Mouse (Mus musculus): ENCODE measurements at regions not wholly inside any gene's neighbourhood (a gene's known extent, or its start where the extent isn't known, plus 50 kb on each side); places are given as distances from the start of the nearest gene placed in this dataset.

DNA sequence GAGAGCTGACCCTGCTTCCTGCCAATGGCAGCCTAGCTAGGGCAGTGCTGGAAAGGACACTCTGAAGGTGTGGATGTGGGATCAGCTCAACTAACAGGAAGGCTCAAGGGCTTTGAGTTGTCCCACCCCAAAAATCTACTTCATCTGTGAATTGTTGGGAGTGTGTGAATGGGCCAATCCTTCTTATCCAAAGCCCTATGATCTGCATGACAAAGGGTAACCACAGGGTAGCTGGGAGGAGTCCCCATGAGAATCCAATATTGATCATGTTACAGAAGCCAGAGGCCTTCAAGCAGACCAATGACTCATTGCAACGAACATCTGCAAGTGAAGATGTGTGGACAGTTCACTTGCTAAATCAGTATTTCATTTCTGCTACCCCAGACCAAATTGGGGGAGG lies 51.1 kb upstream of the Adra1b start:
- DNase-seq (ENCODE audit: low spot score in 2 of 2): no peak

DNA sequence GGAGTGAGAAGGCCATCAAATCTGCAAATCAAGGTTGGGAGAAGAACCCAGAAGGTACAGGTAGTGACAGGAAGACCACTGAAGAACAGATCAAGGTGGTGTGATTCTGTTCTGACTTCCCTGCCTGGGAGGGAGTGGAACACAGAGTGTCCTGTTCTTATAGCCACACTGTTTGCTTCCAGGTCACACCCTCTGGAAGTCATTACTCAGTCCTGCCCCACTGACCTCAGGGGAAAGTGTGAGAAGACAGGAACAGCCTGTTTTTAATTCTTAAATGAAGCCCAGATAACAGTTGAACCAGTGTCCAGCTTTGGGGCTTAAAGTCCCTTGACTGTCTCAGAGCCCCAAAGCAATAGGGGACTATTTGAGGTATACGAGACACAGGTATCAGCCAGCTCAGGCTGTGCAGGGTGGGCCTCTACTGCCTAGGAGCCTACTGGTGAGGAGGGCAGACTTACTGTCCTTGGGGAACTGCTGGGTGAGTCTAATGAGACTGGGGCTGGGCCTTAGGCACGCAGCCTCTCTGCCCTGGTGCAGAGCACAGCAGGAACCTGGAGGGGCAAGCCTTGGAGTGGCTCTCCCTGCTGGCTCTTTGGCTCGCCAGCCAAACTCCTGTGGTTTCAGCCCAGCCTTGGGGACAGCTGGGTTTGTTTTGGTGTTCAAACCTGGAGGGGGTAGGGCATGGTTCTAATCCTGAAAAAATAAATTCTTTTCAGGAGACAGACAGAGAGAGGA lies 57.4 kb upstream of the Adra1b start:
- DNase-seq (ENCODE audit: low spot score in 2 of 2): no peak

DNA sequence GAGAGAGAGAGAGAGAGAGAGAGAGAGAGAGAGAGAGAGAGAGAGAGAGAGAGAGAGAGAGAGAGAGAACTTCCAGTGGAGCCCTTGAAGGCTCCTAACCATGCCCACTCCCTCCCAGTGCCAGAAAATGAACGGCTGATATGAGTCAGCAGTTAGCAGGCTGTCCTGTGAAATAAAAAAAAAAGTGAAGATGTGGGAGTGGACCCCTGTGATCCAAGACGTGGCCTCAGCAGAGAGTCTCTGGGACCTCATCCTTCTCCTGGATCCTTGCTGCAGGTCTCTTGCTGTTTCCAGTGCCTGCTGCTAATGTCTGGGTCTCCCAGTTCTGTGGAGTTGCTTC lies 57.9 kb upstream of the Adra1b start:
- DNase-seq (ENCODE audit: low spot score in 2 of 2): no peak

DNA sequence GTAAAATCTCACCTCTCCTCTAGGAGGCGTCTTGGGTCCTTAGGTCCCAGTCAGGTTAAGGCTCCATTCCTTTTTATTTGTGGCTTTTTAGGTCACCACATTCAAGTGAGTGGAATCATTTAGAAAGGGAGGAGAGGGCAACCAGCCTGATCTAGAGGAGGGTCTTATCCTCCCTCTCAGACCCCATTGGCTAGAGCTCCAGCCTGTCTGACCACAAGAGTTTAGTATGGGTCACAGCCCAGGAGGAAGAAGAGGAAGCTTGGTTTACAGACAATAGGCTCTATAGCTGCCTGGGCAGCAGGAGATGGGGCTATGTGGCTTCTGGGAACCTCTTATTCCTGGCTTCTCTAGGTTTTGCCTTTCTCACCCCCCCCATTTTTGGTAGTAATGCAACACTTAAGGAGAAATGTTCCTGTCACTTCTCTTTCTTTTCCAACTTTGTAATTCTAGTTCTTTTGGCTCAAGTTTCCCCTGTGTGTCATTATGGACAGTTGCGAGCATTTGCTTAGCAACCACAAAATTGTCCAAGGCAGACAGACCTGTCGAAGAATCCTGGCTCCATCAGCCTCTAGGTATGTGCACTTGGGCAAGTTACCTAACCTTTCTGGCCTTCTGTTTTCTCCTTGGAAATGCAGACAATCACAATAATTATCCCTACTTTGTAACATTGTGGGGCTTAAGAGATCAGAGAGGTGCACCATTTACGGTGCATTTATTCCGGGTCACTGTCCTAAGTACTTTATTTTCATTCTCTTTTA lies 59.5 kb upstream of the Adra1b start:
- no peak for DNase-seq (ENCODE audit: low spot score in 2 of 2)

DNA sequence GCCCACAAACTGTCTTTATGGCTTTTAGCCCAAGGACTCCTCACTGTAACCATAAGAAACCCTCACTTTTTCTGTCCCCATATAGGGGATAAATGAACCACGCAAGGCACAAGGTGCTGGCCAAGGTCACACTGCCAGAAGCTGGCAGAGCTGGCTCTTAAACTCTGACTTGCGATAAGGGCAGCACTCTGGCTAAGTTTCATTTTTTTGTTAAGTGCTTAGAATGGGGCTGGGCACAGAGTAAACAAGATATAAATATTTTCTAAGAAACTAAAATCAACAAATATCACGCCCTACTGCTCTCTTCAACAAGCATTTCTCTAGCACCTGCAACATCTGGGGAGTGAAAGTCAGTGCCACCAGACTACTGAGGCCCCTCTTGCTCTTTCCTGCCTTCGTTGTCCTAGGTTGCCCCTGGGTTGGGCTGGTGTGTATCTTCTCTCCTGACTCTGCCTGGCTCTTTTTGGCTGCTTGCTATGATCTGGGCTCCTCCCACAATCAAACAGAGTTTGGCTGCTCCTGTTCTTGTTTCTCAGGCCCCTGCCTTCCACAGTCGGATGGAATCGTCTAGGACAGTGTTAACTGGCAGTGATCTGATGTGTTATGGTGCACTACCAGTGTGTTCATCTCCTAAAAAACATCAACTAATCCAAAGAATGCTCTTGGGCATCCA lies 60.5 kb upstream of the Adra1b start:
- DNase-seq (ENCODE audit: low spot score in 2 of 2): no peak

DNA sequence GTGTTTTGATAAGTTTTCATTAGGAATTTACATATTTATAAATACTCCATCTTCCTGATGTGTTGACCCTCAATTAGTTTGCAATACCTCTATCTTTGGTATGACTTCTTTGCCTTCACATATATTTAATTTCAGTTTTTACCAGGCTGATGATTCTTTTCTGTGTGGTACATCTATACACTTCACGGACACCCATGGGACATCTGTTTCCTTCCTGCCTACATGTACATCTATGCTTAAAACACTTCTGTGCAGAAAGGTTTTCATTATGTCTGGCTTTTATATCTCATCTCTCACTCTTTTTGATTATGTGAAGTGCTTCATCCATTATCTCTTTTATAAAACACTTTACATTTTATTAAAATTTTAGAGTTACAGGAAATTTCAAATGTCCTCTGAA lies 66.8 kb upstream of the Adra1b start:
- DNase-seq (ENCODE audit: low spot score in 2 of 2): no peak

DNA sequence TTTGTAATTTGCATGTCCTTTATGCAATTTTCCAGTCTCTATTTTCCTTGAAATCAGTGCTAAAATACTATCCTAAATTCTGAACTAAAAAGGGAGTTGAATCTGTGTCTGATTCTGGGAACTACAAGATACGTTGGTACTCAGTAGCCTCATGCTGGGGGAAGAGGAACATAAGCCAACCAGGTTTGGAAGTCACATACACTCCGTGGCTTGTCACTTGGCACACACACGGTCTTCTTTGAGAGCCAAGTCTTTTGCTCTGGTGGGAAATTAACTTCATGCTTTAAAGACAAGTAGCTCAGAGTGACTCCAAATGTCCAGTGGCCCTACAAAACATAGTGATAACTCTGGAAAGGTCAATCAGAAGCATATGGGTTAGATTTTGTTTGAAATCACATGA lies 70.9 kb upstream of the Adra1b start:
- no peak for DNase-seq (ENCODE audit: low spot score in 2 of 2)

DNA sequence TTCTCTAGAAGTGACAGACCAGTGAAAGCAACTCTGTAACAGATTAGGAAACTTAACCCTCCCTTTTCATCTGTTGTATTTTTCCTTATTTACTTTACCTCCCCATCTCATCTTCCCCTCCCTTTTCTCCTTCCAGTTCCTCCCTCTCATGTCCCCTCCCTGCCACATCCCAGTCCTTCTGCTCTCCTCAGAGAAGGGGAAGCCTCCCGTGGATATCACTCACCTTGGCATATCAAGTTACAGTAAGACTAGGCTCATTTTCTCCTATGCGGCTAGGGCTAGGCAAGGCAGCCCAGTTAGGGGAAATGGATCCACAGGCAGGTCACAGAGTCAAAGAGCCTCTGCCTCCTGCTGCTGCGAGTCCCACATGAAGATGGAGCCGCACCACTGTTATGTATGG lies 75.0 kb upstream of the Adra1b start:
- no peak for DNase-seq (ENCODE audit: low spot score in 2 of 2)

DNA sequence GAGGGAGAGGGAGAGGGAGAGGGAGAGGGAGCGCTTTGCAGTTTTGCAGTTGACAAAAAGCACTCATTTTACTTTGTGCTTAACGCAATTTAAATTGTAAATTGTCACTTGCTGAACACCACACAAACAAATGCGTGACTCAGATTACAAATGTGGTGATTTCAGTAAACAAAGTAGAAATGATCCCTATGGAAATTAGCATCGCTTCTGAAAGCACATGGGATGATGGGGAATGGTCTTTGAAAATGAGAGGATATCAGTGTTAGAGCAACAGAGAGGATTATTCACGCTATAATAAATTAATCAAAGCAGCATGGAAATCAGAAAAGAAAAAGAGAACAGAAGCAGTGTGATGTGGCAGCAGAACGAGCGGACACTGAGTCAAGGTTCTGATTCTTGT lies 78.4 kb upstream of the Adra1b start:
- DNase-seq (ENCODE audit: low spot score in 2 of 2): no peak

DNA sequence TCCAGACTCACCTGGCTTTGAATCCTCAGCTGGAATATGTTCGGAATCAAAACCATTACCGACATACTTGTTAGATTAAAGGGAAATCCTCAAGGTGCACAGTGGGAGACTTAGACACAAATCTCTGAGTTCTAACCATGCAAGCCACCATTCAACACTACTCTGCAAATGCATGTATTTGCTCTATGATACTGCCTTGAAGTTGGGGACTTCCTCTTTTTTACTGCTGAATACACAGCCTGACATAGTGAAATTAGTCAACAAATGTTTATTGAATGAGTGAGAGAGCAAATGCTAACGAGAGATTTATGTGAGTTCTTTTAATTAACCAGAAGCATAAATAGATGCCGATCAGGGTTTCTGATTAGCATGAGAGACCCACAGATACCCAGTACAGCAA lies 79.4 kb upstream of the Adra1b start:
- no peak for DNase-seq (ENCODE audit: low spot score in 2 of 2)

DNA sequence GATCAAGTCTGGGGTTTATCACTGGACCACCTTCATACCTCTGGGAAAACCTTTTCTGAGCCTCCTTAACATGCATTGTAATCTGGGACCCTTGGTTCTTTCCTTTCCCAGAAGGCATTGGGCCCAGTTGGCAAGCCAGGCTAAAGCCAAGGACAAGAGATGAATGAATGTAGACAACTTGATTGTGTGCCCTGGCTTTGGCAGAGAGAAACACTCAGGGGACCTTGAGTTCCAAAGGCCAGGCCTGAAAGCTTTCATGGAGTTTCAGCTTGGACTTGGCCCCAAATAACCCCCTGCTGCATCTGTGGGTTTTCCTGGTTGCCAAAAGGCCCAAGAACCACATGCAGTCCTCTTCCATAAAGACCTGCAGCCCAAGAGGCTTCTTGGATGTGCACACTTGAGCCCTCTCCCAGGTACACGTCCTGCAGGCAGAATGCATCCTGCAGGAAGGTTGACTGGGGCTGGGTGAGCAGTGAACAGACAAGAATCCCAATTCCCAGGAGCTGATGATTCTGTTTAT lies 89.0 kb upstream of the Adra1b start:
- no peak for DNase-seq (ENCODE audit: low spot score in 2 of 2)

DNA sequence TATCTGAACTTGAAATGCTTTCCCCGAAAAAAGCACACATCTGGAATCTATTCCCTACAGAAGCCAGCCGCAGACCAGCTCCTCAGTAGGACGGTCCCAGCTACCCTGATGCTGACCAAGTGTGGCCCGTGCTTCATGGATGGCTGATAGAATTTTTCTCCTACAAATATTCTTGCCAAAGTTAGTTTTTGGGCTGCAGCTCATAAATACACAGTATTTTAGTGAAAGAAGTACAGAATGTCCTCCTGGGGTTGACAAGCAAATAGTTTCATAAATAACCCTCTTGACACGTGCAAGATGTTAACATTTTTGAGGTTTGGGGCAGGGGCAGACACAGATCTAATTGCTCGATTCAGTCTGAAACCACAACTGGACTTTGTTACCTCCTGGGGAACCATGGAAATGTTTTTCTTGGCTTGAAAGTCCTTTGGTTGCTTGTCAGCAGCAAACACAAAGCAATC lies 91.0 kb upstream of the Adra1b start:
- no peak for DNase-seq (ENCODE audit: low spot score in 2 of 2)

DNA sequence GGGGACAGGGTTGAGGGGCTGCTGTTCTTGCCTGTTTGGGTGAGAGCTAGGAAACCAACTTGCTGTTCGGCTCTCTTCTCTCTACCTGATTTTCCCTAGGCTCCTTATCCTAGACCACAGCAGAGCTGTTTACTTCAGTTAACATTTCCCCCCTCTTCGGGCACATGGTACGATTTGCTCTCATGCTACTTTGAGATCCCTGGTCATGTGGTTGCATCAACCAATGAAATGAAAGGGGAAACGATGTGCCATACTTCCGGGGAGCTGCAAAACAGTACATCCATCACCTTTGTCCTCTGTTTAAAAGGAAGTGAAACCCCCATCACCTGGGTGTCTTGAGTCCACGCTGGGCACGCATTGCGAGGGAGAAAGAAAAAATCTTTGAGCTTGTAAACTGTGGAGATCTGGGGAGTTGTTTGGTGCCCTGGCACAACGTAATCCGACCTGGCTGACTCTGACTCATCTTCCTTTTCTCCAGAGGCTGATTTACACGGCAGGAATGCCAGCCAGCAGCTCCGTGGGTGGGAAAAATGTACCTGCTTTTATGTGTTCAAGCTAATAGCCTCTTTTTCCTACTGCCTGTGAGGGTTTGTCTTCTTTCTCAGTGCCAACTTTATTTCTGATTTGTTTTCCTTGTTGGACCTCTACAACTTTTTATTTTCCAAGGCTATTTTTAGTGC lies 97.2 kb upstream of the Adra1b start:
- no peak for DNase-seq (ENCODE audit: low spot score in 2 of 2)

DNA sequence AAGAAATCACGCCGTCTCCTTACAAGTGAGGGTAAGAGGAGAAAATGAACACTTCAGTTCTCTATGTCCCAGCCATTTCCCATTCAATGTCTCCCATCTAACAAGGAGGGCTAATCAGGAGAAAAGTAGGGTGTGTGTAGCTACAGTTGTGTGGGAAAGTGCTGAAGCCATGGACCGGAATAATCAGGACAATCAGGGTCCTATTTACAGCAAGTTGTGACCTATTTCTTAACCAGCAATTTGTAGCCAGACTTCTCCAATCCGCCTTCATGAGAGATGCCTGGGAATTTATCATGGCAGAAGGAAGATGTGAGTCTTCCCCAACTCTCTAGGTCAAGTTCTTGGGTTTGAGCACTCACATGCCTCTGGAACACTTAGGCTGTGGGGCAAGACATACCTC lies 99.0 kb upstream of the Adra1b start:
- DNase-seq (ENCODE audit: low spot score in 2 of 2): no peak

DNA sequence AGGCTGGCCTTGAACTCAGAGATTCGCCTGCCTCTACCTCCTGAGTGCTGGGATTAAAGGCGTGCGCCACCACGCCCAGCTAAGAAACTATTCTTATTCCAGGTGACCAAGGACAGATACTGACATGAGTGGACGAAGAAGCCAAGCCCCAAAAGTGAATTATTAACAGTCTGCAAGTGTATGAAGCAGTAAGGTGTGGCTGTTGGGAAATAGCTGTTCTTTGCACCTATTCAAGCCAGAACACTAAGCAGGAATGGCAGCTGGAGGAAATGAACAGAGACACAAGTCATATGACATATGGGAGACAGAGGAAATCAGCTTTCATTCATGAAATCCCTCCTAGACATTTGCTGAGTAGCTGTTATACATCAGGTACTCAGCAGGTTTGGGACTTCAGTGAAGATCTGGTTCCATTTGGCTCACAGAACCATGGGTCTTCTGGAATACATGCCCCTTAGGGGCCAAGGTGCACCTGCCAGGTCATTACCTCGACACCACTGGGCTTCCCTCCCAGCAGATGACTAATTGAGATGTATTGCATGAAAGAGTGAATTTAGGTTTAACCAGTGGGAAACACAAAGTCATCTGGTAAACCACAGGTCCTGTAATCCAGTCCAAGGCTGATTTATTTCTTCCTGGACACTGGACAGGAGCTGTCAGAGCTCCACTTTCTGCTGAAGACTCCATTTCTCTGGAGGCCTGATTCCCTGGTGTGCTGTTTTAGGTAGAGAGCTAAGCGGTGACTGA lies 101.0 kb upstream of the Adra1b start:
- DNase-seq (ENCODE audit: low spot score in 2 of 2): no peak

DNA sequence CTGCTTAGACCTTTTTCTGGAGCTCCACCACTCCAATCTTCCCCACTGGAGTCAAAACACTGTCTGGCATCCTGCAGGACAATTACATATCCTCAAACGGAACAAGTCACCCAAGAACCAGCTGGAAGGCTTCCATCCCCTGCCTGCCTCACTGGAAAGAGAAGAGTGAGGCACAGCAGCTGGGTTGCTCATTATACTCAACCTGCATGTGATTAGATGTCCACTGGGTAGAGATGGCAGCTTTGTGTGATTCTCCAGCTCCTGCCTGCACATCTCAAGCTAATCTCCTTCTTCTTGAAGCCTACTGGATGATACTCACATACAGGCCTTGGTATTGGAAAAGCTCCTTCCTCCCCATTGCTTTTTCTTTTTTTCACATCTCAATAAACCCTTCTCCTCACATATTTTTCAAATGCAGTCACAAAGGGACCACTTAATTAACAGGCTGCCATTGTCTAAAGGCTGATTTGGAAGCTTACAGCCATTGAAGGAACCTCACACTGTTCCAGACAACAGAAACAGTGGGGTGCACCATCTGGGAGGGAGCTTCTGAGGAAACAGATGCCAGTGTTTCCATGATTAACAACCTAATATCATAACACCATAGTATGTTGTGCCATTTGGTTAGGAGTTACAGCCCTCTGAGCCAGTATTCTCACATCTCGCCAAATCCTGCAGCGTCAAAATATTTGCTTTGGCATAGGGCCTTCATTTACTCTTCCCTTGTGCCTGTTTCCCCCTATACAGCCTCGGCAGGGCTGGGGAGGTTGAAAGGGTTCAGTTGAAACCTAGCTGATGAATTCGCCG lies 101.9 kb upstream of the Adra1b start:
- no peak for DNase-seq (ENCODE audit: low spot score in 2 of 2)

DNA sequence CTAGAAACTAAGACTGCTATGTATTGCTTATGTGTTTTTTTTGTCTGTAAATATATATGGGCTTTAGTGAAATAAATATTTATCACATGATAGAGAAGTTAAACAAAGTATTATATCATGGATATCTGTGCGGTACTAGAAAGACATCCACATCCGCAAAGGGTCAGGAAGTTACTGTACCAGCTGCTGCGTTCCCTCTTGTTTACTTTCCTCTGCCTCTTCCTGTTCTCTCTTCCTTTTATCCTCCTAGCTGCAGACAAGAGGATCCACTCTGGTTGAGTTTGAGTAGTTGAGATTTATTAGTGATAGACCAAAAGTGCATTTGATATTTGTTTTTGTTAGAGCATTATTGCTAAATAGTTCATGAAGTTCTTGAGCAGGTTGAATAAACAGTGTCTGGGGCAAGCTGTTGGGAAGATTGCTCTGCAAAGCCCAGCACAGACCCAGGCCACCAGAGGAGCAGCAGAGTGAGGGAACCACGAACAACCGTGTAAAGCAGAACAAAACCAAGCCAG lies 106.6 kb upstream of the Adra1b start:
- DNase-seq (ENCODE audit: low spot score in 2 of 2): no peak

DNA sequence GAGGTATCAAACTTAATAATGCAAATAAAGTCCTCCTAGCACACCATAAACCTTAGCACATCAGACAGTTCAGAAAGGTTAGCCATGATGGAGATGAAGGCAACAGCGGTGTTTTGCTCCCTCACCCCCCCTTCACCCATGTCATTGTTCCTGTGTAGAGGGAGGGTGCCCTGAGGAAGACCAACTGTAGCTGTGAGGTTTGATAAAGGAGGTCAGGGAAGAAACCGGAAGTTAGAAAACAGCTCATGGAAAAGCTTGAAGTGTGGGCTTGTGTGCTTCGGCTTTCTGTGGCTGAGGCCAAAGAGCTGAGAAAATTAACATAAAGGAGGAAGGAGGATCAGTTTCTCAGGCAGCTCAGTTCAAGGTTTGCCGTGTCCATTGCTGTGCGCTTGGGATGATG lies 111.3 kb upstream of the Adra1b start:
- no peak for DNase-seq (ENCODE audit: low spot score in 2 of 2)

DNA sequence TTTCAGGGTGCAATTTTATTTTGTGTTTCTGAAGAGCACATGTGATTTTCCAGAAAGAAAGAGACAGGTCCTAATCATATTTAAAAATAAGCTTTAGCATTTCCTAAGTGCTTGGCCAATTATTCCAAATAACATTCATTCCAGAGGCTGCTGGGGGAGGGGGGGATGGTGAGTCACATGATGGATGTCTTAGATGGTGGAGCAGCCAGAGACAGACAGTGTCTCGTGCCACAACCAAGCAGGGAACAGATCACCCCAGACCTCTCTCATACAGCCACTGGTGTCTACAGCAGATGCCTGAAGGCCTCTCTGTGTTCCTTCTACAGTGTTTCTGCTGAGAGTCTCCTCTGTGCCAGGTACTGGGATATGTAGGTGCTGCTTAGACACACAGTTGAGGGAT lies 112.8 kb upstream of the Adra1b start:
- DNase-seq (ENCODE audit: low spot score in 2 of 2): no peak

DNA sequence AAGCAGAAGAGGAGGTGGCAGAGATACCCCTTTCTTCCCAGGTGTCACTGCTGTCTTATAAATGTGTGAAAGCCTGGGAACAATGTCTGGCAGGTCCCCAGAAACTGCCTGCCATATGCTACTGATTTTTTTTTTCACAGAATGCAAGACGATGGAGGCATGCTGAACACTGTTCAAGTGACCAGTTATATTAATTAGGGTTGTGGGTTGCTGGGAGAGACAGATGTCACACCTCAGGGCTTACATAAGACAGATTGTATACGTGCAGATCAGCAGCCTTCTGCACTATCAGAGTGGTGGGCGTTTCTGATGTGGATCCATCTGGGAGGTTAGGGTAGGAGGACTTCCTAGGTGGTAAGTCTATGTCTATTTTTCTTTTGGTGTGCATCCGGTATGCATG lies 120.6 kb upstream of the Adra1b start:
- DNase-seq (ENCODE audit: low spot score in 2 of 2): no peak

Measured in left cerebral cortex, adult 18-20 months (tissue).